Mouse (Mus musculus) thymus, postnatal 25 days (tissue): Measurements from ENCODE around the gene Aoc1.

Experiments used
- DNase-seq: peaks from one replicate; pipeline ENCODE4 v3.0.0; 2022

Aoc1 gene

GRCm38 (mm10) chr6:48872596-48872995, at the start of gene Aoc1:
Gene Aoc1, plus strand, starts transcription at chr6:48872896.
- DNase-seq: no peak

- no peak for DNase-seq
These were observed 47.7 kb upstream of the Aoc1 start for GRCm38 (mm10) chr6:48825016-48825415.

- DNase-seq: no peak
These were observed 43.7 kb upstream of the Aoc1 start for GRCm38 (mm10) chr6:48828976-48829375.

- DNase-seq: no peak
These were observed 43.0 kb upstream of the Aoc1 start for GRCm38 (mm10) chr6:48829651-48830050.

GRCm38 (mm10) chr6:48830241-48830640, 42.5 kb upstream of the Aoc1 start:
- no peak for DNase-seq

GRCm38 (mm10) chr6:48831141-48831540, 41.6 kb upstream of the Aoc1 start:
- DNase-seq: no peak

- DNase-seq: no peak
These were observed 40.3 kb upstream of the Aoc1 start for GRCm38 (mm10) chr6:48832426-48832825.

GRCm38 (mm10) chr6:48833515-48833914, 39.2 kb upstream of the Aoc1 start:
- DNase-seq: no peak

- no peak for DNase-seq
These were observed 37.5 kb upstream of the Aoc1 start for GRCm38 (mm10) chr6:48835241-48835640.

GRCm38 (mm10) chr6:48836146-48836545, 36.5 kb upstream of the Aoc1 start:
- DNase-seq: no peak

GRCm38 (mm10) chr6:48837516-48837915, 35.2 kb upstream of the Aoc1 start:
- no peak for DNase-seq

- no peak for DNase-seq
These were observed 34.2 kb upstream of the Aoc1 start for GRCm38 (mm10) chr6:48838321-48839080.

GRCm38 (mm10) chr6:48840371-48840969, 32.2 kb upstream of the Aoc1 start, which contains the start of gene Tmem176a:
Gene Tmem176a, plus strand, starts transcription at chr6:48840919.
- DNase-seq: no peak

- DNase-seq: peak; percentile 62
These were observed 31.6 kb upstream of the Aoc1 start, which contains the start of gene Tmem176b for GRCm38 (mm10) chr6:48840973-48841625. Gene Tmem176b, minus strand, starts transcription at chr6:48841496.

- peak; percentile 55 for DNase-seq
These were observed 30.4 kb upstream of the Aoc1 start for GRCm38 (mm10) chr6:48842111-48842842.

GRCm38 (mm10) chr6:48845086-48845485, 27.6 kb upstream of the Aoc1 start:
- no peak for DNase-seq

GRCm38 (mm10) chr6:48851820-48852491, 20.7 kb upstream of the Aoc1 start:
- DNase-seq: no peak

GRCm38 (mm10) chr6:48854155-48854554, 18.5 kb upstream of the Aoc1 start:
- no peak for DNase-seq

- no peak for DNase-seq
These were observed 14.9 kb upstream of the Aoc1 start for GRCm38 (mm10) chr6:48857613-48858302.

- DNase-seq: peak; percentile 65
These were observed 12.4 kb upstream of the Aoc1 start for GRCm38 (mm10) chr6:48860130-48860815.

GRCm38 (mm10) chr6:48860851-48861250, 11.8 kb upstream of the Aoc1 start:
- DNase-seq: no peak
